Mouse (Mus musculus): ENCODE results near the gene Gm38392. TPM values are rescaled to one million over a fixed set of nuclear protein-coding genes. Genes with fewer than 3 reads are reported as not detected.
"Not testable (repeated sequence)": the region's sequence is repeated elsewhere in the genome, so short reads cannot be mapped to it uniquely, and the experiment has no call there.

Gene Gm38392
- polyA plus RNA-seq, 1 experiment from 2014 or later: not detected

- WGBS: 97% methylated on average over 14 of the region's 14 CpGs
- not testable (repeated sequence) for DNase-seq (ENCODE audit: low spot score); H3K36me3 ChIP-seq (ENCODE audit: control insufficient read depth, insufficient read depth, low read length); H3K4me3 ChIP-seq (ENCODE audit: low read depth, low read length); H3K9me3 ChIP-seq (ENCODE audit: control insufficient read depth, low read length); H3K27me3 ChIP-seq (ENCODE audit: control insufficient read depth, insufficient read depth, low read length); H3K4me1 ChIP-seq (ENCODE audit: control insufficient read depth, insufficient read depth, low read length); H3K9ac ChIP-seq (ENCODE audit: low read length); ATAC-seq (ENCODE audit: insufficient read depth, low FRiP score, low TSS enrichment); H3K4me2 ChIP-seq (ENCODE audit: low read depth); H3K27ac ChIP-seq (ENCODE audit: low read depth, low read length)
Observed at GRCm38 (mm10) chr3:88284815-88285564, 2.0 kb downstream of the Gm38392 start.

- WGBS: 72% methylated on average over 11 of the region's 11 CpGs
- not testable (repeated sequence) for H3K36me3 ChIP-seq (ENCODE audit: control insufficient read depth, insufficient read depth, low read length); H3K4me3 ChIP-seq (ENCODE audit: low read depth, low read length); DNase-seq (ENCODE audit: low spot score); ATAC-seq (ENCODE audit: insufficient read depth, low FRiP score, low TSS enrichment); H3K4me1 ChIP-seq (ENCODE audit: control insufficient read depth, insufficient read depth, low read length); H3K27ac ChIP-seq (ENCODE audit: low read depth, low read length); H3K9ac ChIP-seq (ENCODE audit: low read length); H3K27me3 ChIP-seq (ENCODE audit: control insufficient read depth, insufficient read depth, low read length); H3K9me3 ChIP-seq (ENCODE audit: control insufficient read depth, low read length); H3K4me2 ChIP-seq (ENCODE audit: low read depth)
Observed at GRCm38 (mm10) chr3:88281141-88281916, 5.7 kb downstream of the Gm38392 start.

GRCm38 (mm10) chr3:88280035-88280434 is 7.0 kb downstream of the Gm38392 start:
- ATAC-seq (ENCODE audit: insufficient read depth, low FRiP score, low TSS enrichment): no peak
- Histone ChIP-seq H3K4me2 (ENCODE audit: low read depth) (no peak overlapping the region), H3K36me3 (ENCODE audit: control insufficient read depth, insufficient read depth, low read length) (no peaks in the 10 kb centered on the region), H3K4me1 (ENCODE audit: control insufficient read depth, insufficient read depth, low read length) (no peaks in the 10 kb centered on the region), H3K27me3 (ENCODE audit: control insufficient read depth, insufficient read depth, low read length) (no peaks in the 10 kb centered on the region), H3K9ac (ENCODE audit: low read length) (no peak overlapping the region), H3K27ac (ENCODE audit: low read depth, low read length) (no peak overlapping the region), H3K4me3 (ENCODE audit: low read depth, low read length) (no peak overlapping the region), H3K9me3 (ENCODE audit: control insufficient read depth, low read length) (no peaks in the 10 kb centered on the region)
- 93% methylated on average over 2 of the region's 2 CpGs for WGBS
- no peak for DNase-seq (ENCODE audit: low spot score)

- Histone ChIP-seq H3K4me2 (ENCODE audit: low read depth) (no peak overlapping the region), H3K27ac (ENCODE audit: low read depth, low read length) (no peak overlapping the region), H3K36me3 (ENCODE audit: control insufficient read depth, insufficient read depth, low read length) (no peaks in the 10 kb centered on the region), H3K27me3 (ENCODE audit: control insufficient read depth, insufficient read depth, low read length) (no peaks in the 10 kb centered on the region), H3K4me1 (ENCODE audit: control insufficient read depth, insufficient read depth, low read length) (no peaks in the 10 kb centered on the region), H3K9me3 (ENCODE audit: control insufficient read depth, low read length) (no peaks in the 10 kb centered on the region), H3K4me3 (ENCODE audit: low read depth, low read length) (no peak overlapping the region), H3K9ac (ENCODE audit: low read length) (no peak overlapping the region)
- WGBS: 45% methylated on average over 7 of the region's 7 CpGs
- DNase-seq (ENCODE audit: low spot score) (no peak), ATAC-seq (ENCODE audit: insufficient read depth, low FRiP score, low TSS enrichment) (no peak)
Observed at GRCm38 (mm10) chr3:88276529-88277143, 10.4 kb downstream of the Gm38392 start.

GRCm38 (mm10) chr3:88276121-88276520 is 10.9 kb downstream of the Gm38392 start:
- Histone ChIP-seq H3K9me3 (ENCODE audit: control insufficient read depth, low read length) (no peaks in the 10 kb centered on the region), H3K27me3 (ENCODE audit: control insufficient read depth, insufficient read depth, low read length) (no peaks in the 10 kb centered on the region), H3K36me3 (ENCODE audit: control insufficient read depth, insufficient read depth, low read length) (no peaks in the 10 kb centered on the region), H3K9ac (ENCODE audit: low read length) (no peak overlapping the region), H3K4me1 (ENCODE audit: control insufficient read depth, insufficient read depth, low read length) (no peaks in the 10 kb centered on the region), H3K27ac (ENCODE audit: low read depth, low read length) (no peak overlapping the region), H3K4me3 (ENCODE audit: low read depth, low read length) (no peak overlapping the region), H3K4me2 (ENCODE audit: low read depth) (no peak overlapping the region)
- WGBS: 86% methylated on average over 2 of the region's 2 CpGs
- no peak for ATAC-seq (ENCODE audit: insufficient read depth, low FRiP score, low TSS enrichment)
- DNase-seq (ENCODE audit: low spot score): no peak

- Histone ChIP-seq H3K4me3 (ENCODE audit: low read depth, low read length) (no peak overlapping the region), H3K9ac (ENCODE audit: low read length) (no peak overlapping the region), H3K36me3 (ENCODE audit: control insufficient read depth, insufficient read depth, low read length) (no peaks in the 10 kb centered on the region), H3K4me2 (ENCODE audit: low read depth) (no peak overlapping the region), H3K27me3 (ENCODE audit: control insufficient read depth, insufficient read depth, low read length) (no peaks in the 10 kb centered on the region), H3K27ac (ENCODE audit: low read depth, low read length) (no peak overlapping the region), H3K4me1 (ENCODE audit: control insufficient read depth, insufficient read depth, low read length) (no peaks in the 10 kb centered on the region), H3K9me3 (ENCODE audit: control insufficient read depth, low read length) (no peaks in the 10 kb centered on the region)
- DNase-seq (ENCODE audit: low spot score): no peak
- ATAC-seq (ENCODE audit: insufficient read depth, low FRiP score, low TSS enrichment): no peak
- WGBS: 93% methylated on average over 4 of the region's 4 CpGs
Observed at GRCm38 (mm10) chr3:88274002-88274401, 13.0 kb downstream of the Gm38392 start.

- Histone ChIP-seq H3K9me3 (ENCODE audit: control insufficient read depth, low read length) (no peaks in the 10 kb centered on the region), H3K9ac (ENCODE audit: low read length) (no peak overlapping the region), H3K27me3 (ENCODE audit: control insufficient read depth, insufficient read depth, low read length) (no peaks in the 10 kb centered on the region), H3K27ac (ENCODE audit: low read depth, low read length) (no peak overlapping the region), H3K4me2 (ENCODE audit: low read depth) (no peak overlapping the region), H3K4me3 (ENCODE audit: low read depth, low read length) (no peak overlapping the region), H3K4me1 (ENCODE audit: control insufficient read depth, insufficient read depth, low read length) (no peaks in the 10 kb centered on the region), H3K36me3 (ENCODE audit: control insufficient read depth, insufficient read depth, low read length) (no peaks in the 10 kb centered on the region)
- WGBS: 93% methylated on average over 3 of the region's 3 CpGs
- ATAC-seq (ENCODE audit: insufficient read depth, low FRiP score, low TSS enrichment): no peak
- no peak for DNase-seq (ENCODE audit: low spot score)
Observed at GRCm38 (mm10) chr3:88271859-88272258, 15.2 kb downstream of the Gm38392 start.

GRCm38 (mm10) chr3:88271298-88271697 is 15.7 kb downstream of the Gm38392 start:
- not testable (repeated sequence) for H3K27me3 ChIP-seq (ENCODE audit: control insufficient read depth, insufficient read depth, low read length); H3K27ac ChIP-seq (ENCODE audit: low read depth, low read length); H3K9ac ChIP-seq (ENCODE audit: low read length); H3K4me1 ChIP-seq (ENCODE audit: control insufficient read depth, insufficient read depth, low read length); H3K4me2 ChIP-seq (ENCODE audit: low read depth); H3K36me3 ChIP-seq (ENCODE audit: control insufficient read depth, insufficient read depth, low read length); ATAC-seq (ENCODE audit: insufficient read depth, low FRiP score, low TSS enrichment); H3K4me3 ChIP-seq (ENCODE audit: low read depth, low read length); DNase-seq (ENCODE audit: low spot score); H3K9me3 ChIP-seq (ENCODE audit: control insufficient read depth, low read length)
- 89% methylated on average over 2 of the region's 2 CpGs for WGBS

Measured in neural tube, embryonic 11.5 days (tissue).